Mouse (Mus musculus): ENCODE data around the gene Nav1. TPM values are rescaled to one million over a fixed set of nuclear protein-coding genes. Genes with fewer than 3 reads are reported as not detected.

Nav1 gene
- 1.0 and 1.2 TPM in 2 replicates for polyA plus RNA-seq (2015; fragmentation: Nextera tagmentation; extraction: Ambion mirVana)

- no peak for ATAC-seq (ENCODE audit: insufficient read depth)
- H3K4me2 ChIP-seq: no peak within 1 kb of the TSS
- no peaks in the 10 kb centered on the region for H3K27me3 ChIP-seq
- H3K4me3 ChIP-seq (replicated peaks): no peak within 1 kb of the TSS
- no peak within 1 kb of the TSS for H3K27ac ChIP-seq (replicated peaks)
- H3K9ac ChIP-seq: no peak within 1 kb of the TSS
- no peaks in the 10 kb centered on the region for H3K4me1 ChIP-seq (replicated peaks)
- H3K9me3 ChIP-seq (replicated peaks): no peaks in the 10 kb centered on the region
- 48% methylated on average over 7 of the region's 7 CpGs for WGBS (ENCODE audit: insufficient replicate concordance)
- no peaks in the 10 kb centered on the region for H3K36me3 ChIP-seq (replicated peaks)
These were observed at the start of gene Nav1 for GRCm38 (mm10) chr1:135607019-135607418. Nav1 (minus strand) TSS chr1:135607295.

- 67% methylated on average over 6 of the region's 6 CpGs for WGBS (ENCODE audit: insufficient replicate concordance)
- no peaks in the 10 kb centered on the region for H3K27me3 ChIP-seq
- H3K9ac ChIP-seq: no peak overlapping the region
- no peak overlapping the region for H3K4me3 ChIP-seq (replicated peaks)
- H3K4me1 ChIP-seq (replicated peaks): no peaks in the 10 kb centered on the region
- H3K27ac ChIP-seq (replicated peaks): no peak overlapping the region
- no peak overlapping the region for H3K4me2 ChIP-seq
- no peaks in the 10 kb centered on the region for H3K9me3 ChIP-seq (replicated peaks)
- H3K36me3 ChIP-seq (replicated peaks): no peaks in the 10 kb centered on the region
- ATAC-seq (ENCODE audit: insufficient read depth): no peak
These were observed 46.8 kb upstream of the Nav1 start for GRCm38 (mm10) chr1:135653909-135654308.

GRCm38 (mm10) chr1:135645459-135646195, 38.5 kb upstream of the Nav1 start:
- Histone ChIP-seq H3K9me3 (replicated peaks) (no peaks in the 10 kb centered on the region), H3K27me3 (no peaks in the 10 kb centered on the region), H3K9ac (no peak overlapping the region), H3K4me2 (no peak overlapping the region), H3K4me1 (replicated peaks) (no peaks in the 10 kb centered on the region), H3K36me3 (replicated peaks) (no peaks in the 10 kb centered on the region), H3K4me3 (replicated peaks) (no peak overlapping the region), H3K27ac (replicated peaks) (no peak overlapping the region)
- WGBS (ENCODE audit: insufficient replicate concordance): 54% methylated on average over 8 of the region's 8 CpGs
- ATAC-seq (ENCODE audit: insufficient read depth): no peak

GRCm38 (mm10) chr1:135644110-135644509, 37.0 kb upstream of the Nav1 start:
- H3K27ac ChIP-seq (replicated peaks): no peak overlapping the region
- H3K9me3 ChIP-seq (replicated peaks): no peaks in the 10 kb centered on the region
- no peak for ATAC-seq (ENCODE audit: insufficient read depth)
- H3K4me3 ChIP-seq (replicated peaks): no peak overlapping the region
- no peaks in the 10 kb centered on the region for H3K36me3 ChIP-seq (replicated peaks)
- H3K4me1 ChIP-seq (replicated peaks): no peaks in the 10 kb centered on the region
- H3K4me2 ChIP-seq: no peak overlapping the region
- H3K9ac ChIP-seq: no peak overlapping the region
- 61% methylated on average over 5 of the region's 5 CpGs for WGBS (ENCODE audit: insufficient replicate concordance)
- no peaks in the 10 kb centered on the region for H3K27me3 ChIP-seq

GRCm38 (mm10) chr1:135643691-135644090, 36.6 kb upstream of the Nav1 start:
- Histone ChIP-seq H3K9me3 (replicated peaks) (no peaks in the 10 kb centered on the region), H3K27me3 (no peaks in the 10 kb centered on the region), H3K4me2 (no peak overlapping the region), H3K4me1 (replicated peaks) (no peaks in the 10 kb centered on the region), H3K9ac (no peak overlapping the region), H3K4me3 (replicated peaks) (no peak overlapping the region), H3K27ac (replicated peaks) (no peak overlapping the region), H3K36me3 (replicated peaks) (no peaks in the 10 kb centered on the region)
- 50% methylated on average over 3 of the region's 3 CpGs for WGBS (ENCODE audit: insufficient replicate concordance)
- ATAC-seq (ENCODE audit: insufficient read depth): no peak

GRCm38 (mm10) chr1:135639853-135640252, 32.8 kb upstream of the Nav1 start:
- Histone ChIP-seq H3K27ac (replicated peaks) (no peak overlapping the region), H3K4me2 (no peak overlapping the region), H3K4me3 (replicated peaks) (no peak overlapping the region), H3K36me3 (replicated peaks) (no peaks in the 10 kb centered on the region), H3K27me3 (no peaks in the 10 kb centered on the region), H3K4me1 (replicated peaks) (no peaks in the 10 kb centered on the region), H3K9me3 (replicated peaks) (no peaks in the 10 kb centered on the region), H3K9ac (no peak overlapping the region)
- no peak for ATAC-seq (ENCODE audit: insufficient read depth)
- WGBS (ENCODE audit: insufficient replicate concordance): 75% methylated on average over 7 of the region's 7 CpGs

- H3K36me3 ChIP-seq (replicated peaks): no peaks in the 10 kb centered on the region
- no peak overlapping the region for H3K27ac ChIP-seq (replicated peaks)
- ATAC-seq (ENCODE audit: insufficient read depth): no peak
- H3K27me3 ChIP-seq: no peaks in the 10 kb centered on the region
- H3K4me2 ChIP-seq: no peak overlapping the region
- H3K9ac ChIP-seq: no peak overlapping the region
- no peak overlapping the region for H3K4me3 ChIP-seq (replicated peaks)
- WGBS (ENCODE audit: insufficient replicate concordance): 77% methylated on average over 1 of the region's 1 CpGs
- H3K4me1 ChIP-seq (replicated peaks): no peaks in the 10 kb centered on the region
- no peaks in the 10 kb centered on the region for H3K9me3 ChIP-seq (replicated peaks)
These were observed 32.0 kb upstream of the Nav1 start for GRCm38 (mm10) chr1:135639093-135639492.

GRCm38 (mm10) chr1:135637574-135638008, 30.5 kb upstream of the Nav1 start:
- no peak overlapping the region for H3K4me3 ChIP-seq (replicated peaks)
- H3K27ac ChIP-seq (replicated peaks): no peak overlapping the region
- no peaks in the 10 kb centered on the region for H3K36me3 ChIP-seq (replicated peaks)
- WGBS (ENCODE audit: insufficient replicate concordance): 20% methylated on average over 3 of the region's 3 CpGs
- ATAC-seq (ENCODE audit: insufficient read depth): no peak
- no peaks in the 10 kb centered on the region for H3K4me1 ChIP-seq (replicated peaks)
- H3K27me3 ChIP-seq: no peaks in the 10 kb centered on the region
- no peaks in the 10 kb centered on the region for H3K9me3 ChIP-seq (replicated peaks)
- no peak overlapping the region for H3K4me2 ChIP-seq
- H3K9ac ChIP-seq: no peak overlapping the region

- 64% methylated on average over 6 of the region's 6 CpGs for WGBS (ENCODE audit: insufficient replicate concordance)
- Histone ChIP-seq H3K27me3 (no peaks in the 10 kb centered on the region), H3K9me3 (replicated peaks) (no peaks in the 10 kb centered on the region), H3K36me3 (replicated peaks) (no peaks in the 10 kb centered on the region), H3K4me3 (replicated peaks) (no peak overlapping the region), H3K9ac (no peak overlapping the region), H3K27ac (replicated peaks) (no peak overlapping the region), H3K4me2 (no peak overlapping the region), H3K4me1 (replicated peaks) (peaks cover 10% of the 10 kb centered on the region)
- ATAC-seq (ENCODE audit: insufficient read depth): no peak
These were observed 29.0 kb upstream of the Nav1 start for GRCm38 (mm10) chr1:135636111-135636511.

GRCm38 (mm10) chr1:135635323-135636064, 28.4 kb upstream of the Nav1 start:
- 58% methylated on average over 11 of the region's 11 CpGs for WGBS (ENCODE audit: insufficient replicate concordance)
- no peak overlapping the region for H3K9ac ChIP-seq
- ATAC-seq (ENCODE audit: insufficient read depth): no peak

GRCm38 (mm10) chr1:135634791-135635190, 27.7 kb upstream of the Nav1 start:
- Histone ChIP-seq H3K27ac (replicated peaks) (no peak overlapping the region), H3K4me1 (replicated peaks) (peaks cover 10% of the 10 kb centered on the region), H3K27me3 (no peaks in the 10 kb centered on the region), H3K9me3 (replicated peaks) (no peaks in the 10 kb centered on the region), H3K36me3 (replicated peaks) (no peaks in the 10 kb centered on the region), H3K4me2 (no peak overlapping the region), H3K4me3 (replicated peaks) (no peak overlapping the region), H3K9ac (no peak overlapping the region)
- 32% methylated on average over 6 of the region's 6 CpGs for WGBS (ENCODE audit: insufficient replicate concordance)
- no peak for ATAC-seq (ENCODE audit: insufficient read depth)

More at GRCm38 (mm10) chr1:135635323-135636064, 28.4 kb upstream of the Nav1 start:
- no peaks in the 10 kb centered on the region for H3K27me3 ChIP-seq
- H3K9me3 ChIP-seq (replicated peaks): no peaks in the 10 kb centered on the region
- H3K4me2 ChIP-seq: no peak overlapping the region
- no peaks in the 10 kb centered on the region for H3K36me3 ChIP-seq (replicated peaks)
- peaks cover 10% of the 10 kb centered on the region for H3K4me1 ChIP-seq (replicated peaks)
- no peak overlapping the region for H3K27ac ChIP-seq (replicated peaks)
- H3K4me3 ChIP-seq (replicated peaks): no peak overlapping the region

All from liver, embryonic 15.5 days (tissue).